Mouse (Mus musculus): ENCODE measurements at regions not wholly inside any gene's neighbourhood (a gene's known extent, or its start where the extent isn't known, plus 50 kb on each side); places are given as distances from the start of the nearest gene placed in this dataset.

DNA sequence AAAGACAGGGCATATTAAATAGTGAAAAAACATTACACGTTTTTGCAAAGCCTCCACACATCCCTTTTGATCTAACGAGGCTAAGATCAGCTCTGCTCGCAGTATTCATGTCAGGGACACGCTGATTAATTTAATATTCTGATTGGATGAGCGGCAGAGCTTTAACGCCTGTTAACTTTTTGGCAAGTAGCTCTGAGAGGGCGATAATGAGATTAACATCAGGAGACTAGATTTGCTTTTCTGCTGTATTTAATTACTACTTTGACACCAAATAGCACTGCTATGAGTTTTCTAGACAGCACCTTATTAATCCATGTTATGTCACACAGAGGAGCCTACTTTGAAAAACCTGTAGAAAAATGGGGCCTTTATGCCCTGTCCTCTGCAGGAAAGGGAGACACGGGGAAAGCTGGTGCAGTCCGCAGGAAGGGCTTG is 328.3 kb upstream of the Sox11 start:
- TF ChIP-seq POLR2A (IDR thresholded peaks at IDR 0.05; ENCODE audit: extremely low read depth, insufficient read depth, low read length) (no peak), CTCF (IDR thresholded peaks at IDR 0.05; ENCODE audit: extremely low read depth, insufficient read depth, low read length) (no peak)

Data from cortical plate, adult 2 months (tissue).